Mouse (Mus musculus): Measurements from ENCODE around the gene Mboat2.

DNA sequence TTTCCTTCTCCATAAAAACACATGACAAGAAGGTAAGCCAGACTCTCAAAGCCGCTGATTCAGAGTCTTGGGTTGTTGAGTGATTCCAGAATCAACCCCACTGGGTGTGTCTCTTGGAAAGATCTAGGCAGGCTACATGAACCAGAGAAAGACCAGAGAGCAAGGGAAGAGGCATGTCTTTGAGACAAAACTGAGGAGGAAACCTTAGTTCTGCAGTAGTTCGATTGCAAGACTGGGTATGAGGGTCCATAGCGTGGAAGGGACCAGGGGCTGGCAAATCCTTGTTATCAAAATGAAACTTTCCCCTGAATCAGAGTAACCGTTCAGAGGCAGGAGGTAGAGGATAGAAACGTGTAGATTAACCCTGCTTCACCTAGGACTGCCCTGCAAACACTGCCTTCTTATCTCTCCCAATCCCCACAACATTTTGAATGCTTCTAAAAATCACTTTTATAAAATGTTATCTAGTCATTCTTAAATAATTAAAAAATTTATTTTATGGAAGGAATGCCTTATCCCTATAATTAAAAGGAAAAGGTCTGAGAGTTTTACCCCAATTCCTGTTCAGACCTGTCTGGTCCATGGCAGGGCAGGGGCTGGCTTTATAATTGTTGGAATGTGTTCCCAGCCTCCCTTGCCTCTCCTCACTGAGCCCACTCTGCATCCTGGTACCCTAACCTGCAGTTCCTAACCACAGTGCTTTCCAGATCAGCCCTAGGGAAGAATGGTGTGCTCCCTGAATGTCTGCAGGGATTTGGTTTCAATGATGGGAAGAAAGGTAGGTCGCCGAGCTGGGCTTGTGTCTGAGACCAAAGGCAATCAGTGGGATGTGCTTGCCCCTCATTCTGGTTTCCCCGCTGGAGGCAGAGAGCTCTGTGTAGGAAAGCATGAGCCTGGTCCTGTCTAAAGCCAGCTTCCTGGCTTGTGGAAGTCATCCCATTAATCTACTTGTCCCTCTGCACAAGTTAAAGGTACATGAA, 142.0 kb downstream of the Mboat2 start:
- no peak for TF ChIP-seq CTCF (IDR thresholded peaks at IDR 0.05; ENCODE audit: low read depth, low read length)
- no peak for TF ChIP-seq POLR2AphosphoS5 (IDR thresholded peaks at IDR 0.05; ENCODE audit: insufficient replicate concordance, low read depth, low read length)
- no peak for TF ChIP-seq GATA1 (IDR thresholded peaks at IDR 0.05; ENCODE audit: borderline replicate concordance, low read length)
- no peak for TF ChIP-seq TAL1 (conservative IDR thresholded peaks at IDR 0.05; ENCODE audit: low read depth, low read length)
- TF ChIP-seq GATA2 (IDR thresholded peaks at IDR 0.05; ENCODE audit: borderline replicate concordance, low read depth, low read length): no peak
